Mouse (Mus musculus) Muller cell, postnatal 12 days (primary cell): ENCODE measurements around the gene Shc1.
A peak's percentile ranks its signal among the peaks of the same experiment; 100 is the strongest.

Source experiments
- DNase-seq: peaks from one replicate; pipeline ENCODE4 v3.0.0-alpha.2; 2015; ENCODE audit errors: inconsistent ontology term

Gene Shc1

DNA sequence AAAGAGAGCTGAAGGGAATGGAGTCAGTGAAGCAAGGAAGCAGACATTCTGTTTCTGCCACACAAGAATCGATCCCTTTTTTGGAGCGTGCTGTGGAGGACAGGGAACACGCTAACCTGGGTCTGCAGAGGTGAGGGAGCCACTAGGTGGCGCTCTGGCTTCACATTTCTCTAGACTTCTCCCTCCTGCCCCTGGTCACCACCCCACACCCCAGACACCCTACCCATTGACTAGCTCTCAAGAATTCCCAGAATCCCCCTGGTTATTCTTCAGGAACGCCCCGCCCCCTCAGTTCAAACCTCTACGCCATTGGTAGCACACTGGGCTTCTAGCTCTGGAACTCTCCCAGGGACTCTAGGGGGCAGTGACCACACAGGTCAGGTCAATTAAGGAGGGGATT, 31.3 kb downstream of the Shc1 start:
- DNase-seq: peak; percentile 63

DNA sequence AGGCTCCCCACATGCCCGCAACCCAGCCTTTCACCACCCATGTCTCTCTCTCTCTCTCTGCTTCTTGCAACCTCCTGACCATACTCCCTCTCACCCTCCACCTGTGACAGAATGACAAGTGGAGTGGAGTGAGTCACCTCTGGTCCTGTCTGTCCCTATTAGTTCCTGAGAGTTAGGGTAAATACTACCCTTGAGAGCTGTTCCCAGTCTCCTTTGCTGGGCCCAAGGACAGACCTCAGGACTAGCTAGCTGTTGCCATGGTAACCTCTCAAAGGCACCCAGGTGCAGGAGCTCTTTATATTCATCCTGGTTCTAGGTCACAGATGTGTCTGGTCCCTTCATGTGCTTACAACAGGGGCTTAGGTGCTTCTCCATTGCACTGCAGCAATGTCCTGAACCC, 33.7 kb downstream of the Shc1 start:
- no peak for DNase-seq

DNA sequence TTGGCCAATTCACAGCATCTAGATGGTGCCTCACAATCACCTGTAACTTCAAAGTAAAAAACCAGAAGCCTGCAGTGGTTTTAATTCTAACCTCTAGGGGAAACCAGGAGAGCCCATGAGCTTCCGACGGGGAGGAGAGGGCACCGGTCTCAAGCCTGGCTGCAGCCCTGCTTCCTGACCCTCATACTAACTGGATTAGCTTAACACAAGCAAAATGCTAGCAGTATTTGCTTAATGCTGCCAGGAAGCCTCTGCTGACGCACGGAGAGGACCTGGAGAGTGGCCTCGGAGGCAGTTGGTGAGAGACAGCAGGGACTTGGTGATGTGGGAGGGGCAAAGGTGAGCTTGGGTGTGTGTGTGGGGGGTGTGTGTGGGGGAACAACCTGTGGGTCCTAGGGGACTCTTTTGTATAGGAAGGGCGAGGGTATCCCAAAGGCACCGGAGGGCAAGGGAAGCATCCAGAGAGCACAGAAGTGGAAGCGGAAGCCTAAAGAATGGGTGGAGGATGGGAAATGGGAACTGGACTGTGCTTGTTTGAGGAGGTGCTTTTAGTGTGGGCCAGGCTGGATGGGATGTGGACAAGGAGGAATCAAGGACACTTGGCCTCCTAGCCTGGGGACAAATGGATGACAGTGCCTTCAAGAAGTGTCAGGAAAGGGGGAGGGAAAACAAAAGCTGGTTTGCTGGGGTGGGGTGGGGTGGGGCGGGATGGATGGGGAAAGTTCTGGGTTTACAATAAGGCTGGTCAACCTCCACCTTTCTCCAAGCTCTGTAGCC, 36.3 kb downstream of the Shc1 start, which contains the start of gene Pmvk:
TSS of gene Pmvk (plus strand) at position 141 of the 777 bp plus-strand sequence.
- no peak for DNase-seq

DNA sequence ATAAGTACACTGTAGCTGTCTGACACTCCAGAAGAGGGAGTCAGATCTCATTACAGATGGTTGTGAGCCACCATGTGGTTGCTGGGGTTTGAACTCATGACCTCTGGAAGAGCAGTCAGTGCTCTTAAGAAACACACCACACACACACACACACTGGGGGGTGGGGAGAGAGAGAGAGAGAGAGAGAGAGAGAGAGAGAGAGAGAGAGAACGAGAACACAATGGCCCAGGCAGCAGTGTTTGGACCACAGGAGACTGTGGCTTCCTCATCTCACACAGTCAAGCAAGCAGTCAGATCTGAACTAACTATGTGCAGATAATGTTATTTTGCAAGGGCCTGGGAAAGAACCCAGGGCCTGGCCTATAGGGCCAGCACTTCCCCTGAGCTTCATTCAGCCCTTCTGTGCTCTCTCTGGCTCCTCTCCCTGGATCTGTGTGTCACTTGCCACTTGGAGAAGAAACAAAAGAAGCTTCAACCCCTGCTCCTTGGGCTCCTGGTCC, 37.6 kb downstream of the Shc1 start:
- no peak for DNase-seq

DNA sequence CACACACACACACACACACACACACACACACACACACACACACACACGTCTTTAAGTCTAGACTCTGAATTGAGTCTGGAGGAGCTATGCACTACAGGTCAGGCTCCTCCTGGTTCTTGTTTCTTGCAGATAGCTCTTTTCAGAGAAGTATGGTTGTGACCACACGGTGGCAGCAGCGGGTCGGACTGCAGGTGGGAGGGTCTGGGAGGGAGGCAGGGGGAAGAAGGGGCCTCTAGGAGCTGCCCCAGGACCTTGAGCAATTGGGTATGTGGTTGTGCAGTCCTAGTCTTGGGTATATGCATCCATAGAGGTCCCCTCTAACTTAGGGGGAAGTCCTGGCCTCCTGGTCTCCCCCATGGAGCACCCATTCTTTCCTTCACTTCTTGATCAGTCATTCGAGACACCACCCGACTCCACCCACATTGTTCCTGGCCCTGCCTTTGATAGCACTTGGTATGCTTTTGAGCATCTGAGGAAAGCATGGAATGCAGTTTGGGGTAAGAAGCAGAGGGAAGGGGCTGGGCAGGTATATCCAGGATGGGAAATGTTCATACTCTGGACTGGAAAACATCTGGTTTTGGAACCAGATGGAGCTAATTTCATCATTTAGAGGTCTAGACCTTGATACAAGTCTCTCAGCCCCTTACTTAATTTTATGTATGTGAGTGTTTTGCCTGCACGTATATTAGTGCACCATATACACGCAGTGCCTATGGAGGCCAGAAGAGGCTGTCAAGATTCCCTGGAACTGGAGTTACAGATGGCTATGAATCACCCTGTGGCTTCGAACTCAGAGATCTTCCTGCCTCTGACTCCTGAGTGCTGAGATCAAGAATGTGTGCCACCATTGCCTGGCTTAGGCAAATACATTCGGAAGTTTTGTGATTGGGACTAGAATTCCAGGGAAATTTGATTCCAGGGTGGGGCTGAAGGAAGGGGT, 38.8 kb downstream of the Shc1 start:
- DNase-seq: peak; percentile 61

DNA sequence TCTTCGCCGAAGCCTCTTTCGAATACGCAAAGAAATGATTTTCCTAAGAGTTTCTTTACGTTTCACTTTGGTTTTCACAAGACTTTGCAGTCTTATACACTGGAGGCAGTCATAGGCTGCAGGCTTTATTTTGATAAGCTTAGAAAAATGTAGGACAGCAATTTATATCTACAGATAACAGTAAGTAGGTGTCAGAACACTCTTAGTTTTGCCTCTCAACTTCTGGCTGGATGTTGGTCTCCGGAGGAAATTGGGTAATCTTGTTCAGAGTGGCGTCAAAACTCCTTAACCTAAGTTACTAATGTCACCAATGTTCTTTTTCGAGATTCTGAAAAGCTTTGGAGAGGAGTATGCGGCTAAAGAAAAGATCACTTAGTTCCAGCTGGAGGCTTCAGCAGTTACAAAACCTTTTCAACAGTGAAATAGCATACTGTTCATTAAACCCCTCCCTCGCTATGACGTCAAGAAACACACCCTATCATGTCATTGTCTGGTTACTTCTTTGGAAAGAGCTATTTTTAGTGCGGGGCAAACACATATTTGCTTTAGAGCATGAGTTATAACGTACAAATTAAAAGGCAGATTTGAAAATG, 40.2 kb downstream of the Shc1 start:
- no peak for DNase-seq

DNA sequence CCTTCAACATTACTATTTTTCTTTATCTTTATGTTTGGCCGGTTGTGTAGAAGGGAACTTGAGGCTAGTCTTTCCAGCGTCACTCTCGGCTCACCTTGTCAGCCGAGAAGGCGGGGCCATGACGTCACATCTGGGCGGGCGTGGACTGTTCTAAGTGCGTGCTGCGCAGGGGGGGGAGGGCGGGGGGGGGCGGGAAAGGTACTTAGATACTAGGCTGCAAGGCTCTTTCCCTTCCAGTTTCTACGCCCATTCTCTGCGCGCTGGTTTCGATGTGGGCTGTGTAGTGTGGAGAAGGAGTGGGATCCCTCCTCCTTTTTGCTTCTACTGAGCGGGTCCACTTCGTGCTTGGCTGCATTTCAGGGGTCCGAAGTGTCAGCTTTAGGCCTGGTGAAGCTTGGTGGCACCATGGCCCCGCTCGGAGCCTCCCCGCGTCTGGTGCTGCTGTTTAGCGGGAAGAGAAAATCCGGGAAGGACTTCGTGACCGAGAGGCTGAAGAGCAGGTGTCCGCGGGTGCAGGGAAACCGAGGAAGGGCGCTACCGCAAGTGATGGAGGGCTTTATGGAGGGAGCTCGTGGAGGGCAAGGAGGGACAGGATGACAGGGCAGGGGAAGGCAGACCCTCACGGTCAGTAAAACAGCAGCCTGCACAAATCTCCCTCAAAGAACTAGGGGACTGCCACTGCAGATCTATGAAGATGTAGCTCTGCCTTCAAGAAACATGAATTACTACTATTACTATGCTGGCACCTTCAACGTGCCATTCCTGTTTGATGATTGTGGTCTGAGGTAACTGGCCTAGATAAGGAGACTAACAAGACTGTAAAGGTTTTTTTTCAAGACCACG, 40.9 kb downstream of the Shc1 start:
- DNase-seq: peak; percentile 91

DNA sequence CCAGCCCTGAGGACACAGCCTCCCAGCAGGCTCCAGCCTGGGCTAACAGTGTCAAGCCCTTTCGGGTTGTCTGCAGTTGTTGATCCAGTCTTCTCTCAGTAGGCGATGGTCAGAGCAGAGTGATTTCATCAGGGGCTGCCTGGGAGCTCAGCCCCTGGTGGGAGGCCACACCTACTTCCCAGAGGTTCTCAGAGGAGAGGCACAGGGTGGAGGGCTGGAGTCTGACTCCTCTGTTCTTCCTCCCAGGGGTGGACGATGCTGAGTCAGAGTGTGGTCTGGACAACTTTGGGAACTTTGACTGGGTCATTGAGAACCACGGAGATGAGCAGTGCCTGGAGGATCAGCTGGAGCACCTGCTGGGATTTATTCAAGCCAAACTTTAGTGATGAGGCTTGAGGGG, 50.0 kb downstream of the Shc1 start:
- peak; percentile 36 for DNase-seq

DNA sequence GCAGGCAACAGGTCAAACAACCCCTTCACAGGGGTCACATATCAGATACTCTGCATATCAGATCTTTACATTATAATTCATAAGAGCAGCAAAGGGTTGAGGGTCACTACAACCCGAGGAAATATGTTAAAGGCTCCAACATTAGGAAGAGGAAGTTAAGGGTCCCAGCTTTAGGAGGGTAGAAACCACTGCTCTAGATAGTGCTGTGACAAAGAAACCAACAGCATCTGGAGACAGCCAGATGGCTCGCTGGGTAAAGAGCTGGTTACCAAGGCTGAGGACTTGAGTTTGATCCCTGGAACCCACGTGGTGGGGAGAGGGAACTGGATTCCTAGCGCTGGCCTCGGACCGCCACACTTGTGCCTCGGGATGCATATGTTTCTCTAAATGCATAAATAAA, 54.0 kb downstream of the Shc1 start:
- DNase-seq: no peak

DNA sequence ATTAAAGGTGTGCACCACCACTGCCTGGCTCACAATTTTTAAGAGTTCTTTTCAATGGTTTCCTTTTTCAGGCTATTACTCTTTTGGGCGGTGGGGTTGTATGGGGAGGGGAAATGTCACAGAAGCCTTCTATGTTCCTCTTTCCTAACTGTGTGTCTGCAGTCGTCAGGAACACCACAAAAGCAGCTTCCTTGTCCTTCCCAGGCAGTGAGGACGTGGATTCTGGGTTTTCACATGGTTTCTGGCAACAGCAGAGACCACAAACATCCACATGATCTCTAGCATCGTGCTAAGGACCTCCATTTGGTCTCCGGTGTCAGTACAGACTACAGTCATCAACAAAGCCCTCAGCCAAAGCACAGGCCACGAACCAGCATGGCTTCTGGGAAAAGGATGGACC, 55.6 kb downstream of the Shc1 start:
- no peak for DNase-seq

DNA sequence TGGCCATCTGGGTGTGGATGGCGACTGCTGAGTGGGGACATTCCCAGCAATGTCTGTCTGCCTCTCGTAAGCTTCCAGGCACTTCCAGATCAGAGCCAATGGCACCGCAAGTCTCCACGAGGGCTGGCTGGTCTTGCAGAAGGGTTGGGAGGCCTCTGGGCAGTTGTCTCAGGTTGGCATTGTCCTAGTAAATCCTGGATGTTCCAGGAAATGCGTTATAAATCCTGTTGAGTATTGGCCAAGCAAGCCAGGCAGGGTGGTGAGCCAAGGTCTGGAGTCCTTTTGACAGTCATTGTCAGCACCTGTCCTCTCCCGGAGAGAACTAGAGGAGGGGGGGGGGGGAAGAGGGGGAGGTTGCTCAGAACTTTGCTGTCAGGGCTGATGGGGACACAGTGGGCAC, 60.8 kb downstream of the Shc1 start:
- DNase-seq: no peak
